Mouse (Mus musculus): Measurements from ENCODE around the gene Klkb1. TPM values are rescaled to one million over a fixed set of nuclear protein-coding genes. Genes with fewer than 3 reads are reported as not detected.
A peak's percentile ranks its signal among the peaks of the same experiment; 100 is the strongest.

Klkb1 gene
- total and polyA plus RNA-seq, 3 experiments = 0.04 TPM; not detected in 2

- peak; percentile 12 for DNase-seq (ENCODE audit: extremely low read depth)
- Histone ChIP-seq H3K4me3 (replicated peaks in 1 of 3; ENCODE audit: low read depth in 2 of 3, low read length in 2 of 3, poor library complexity in 1 of 3) (no peak overlapping the region), H3K4me1 (ENCODE audit: control insufficient read depth in 1 of 2, insufficient read depth in 2 of 2) (no peaks in the 10 kb centered on the region), H3K9ac (ENCODE audit: insufficient read depth, low read depth) (no peak overlapping the region), H3K27ac (ENCODE audit: insufficient read depth, low read depth) (no peak overlapping the region), H3K9me3 (replicated peaks; ENCODE audit: low read length) (peaks cover 48% of the 10 kb centered on the region), H3K79me2 (replicated peaks; ENCODE audit: control insufficient read depth, extremely low read depth, insufficient read depth, poor library complexity, severe bottlenecking) (no peaks in the 10 kb centered on the region), H3K4me2 (ENCODE audit: insufficient read depth, low read depth, poor library complexity, severe bottlenecking) (no peak overlapping the region), H3K27me3 (replicated peaks) (no peaks in the 10 kb centered on the region), H3K36me3 (replicated peaks in 1 of 2; ENCODE audit: control insufficient read depth in 1 of 2, insufficient read depth in 1 of 2, low read length in 1 of 2) (no peaks in the 10 kb centered on the region)
- dilution Hi-C loops (cut with MboI; ENCODE audit: extremely low pct_ligation_motif_present, extremely low pct_unique_long_range_greater_than_20kb, low sequenced_read_pairs) = no loop called here
- in situ Hi-C loops (cut with MboI; ENCODE audit: low pct_ligation_motif_present, low pct_unique_long_range_greater_than_20kb, low sequenced_read_pairs) = no loop called here
- TF ChIP-seq USF2 (conservative IDR thresholded peaks at IDR 0.05; ENCODE audit: low read depth, low read length) (no peak), POLR2A (IDR thresholded peaks at IDR 0.05; ENCODE audit: low read depth, low read length) (no peak), POLR2AphosphoS2 (IDR thresholded peaks at IDR 0.05; ENCODE audit: low read depth, low read length) (no peak), ZC3H11A (IDR thresholded peaks at IDR 0.05; ENCODE audit: low read depth, low read length) (no peak), MXI1 (IDR thresholded peaks at IDR 0.05; ENCODE audit: low read depth, low read length) (no peak), RAD21 (IDR thresholded peaks at IDR 0.05; ENCODE audit: low read depth, low read length) (peak; percentile 40), CTCF (conservative IDR thresholded peaks at IDR 0.05 in 1 of 2, IDR thresholded peaks at IDR 0.05 in 1 of 2; ENCODE audit: low read depth in 2 of 2, low read length in 2 of 2) (peak in 1 of 2 experiments; percentile 40; a peak in 1 of 4 replicates)
Observed at GRCm38 (mm10) chr8:45238282-45238681, 56.4 kb downstream of the Klkb1 start.

- Histone ChIP-seq H3K4me3 (replicated peaks in 1 of 3; ENCODE audit: low read depth in 2 of 3, low read length in 2 of 3, poor library complexity in 1 of 3) (no peak overlapping the region), H3K79me2 (replicated peaks; ENCODE audit: control insufficient read depth, extremely low read depth, insufficient read depth, poor library complexity, severe bottlenecking) (no peaks in the 10 kb centered on the region), H3K36me3 (replicated peaks in 1 of 2; ENCODE audit: control insufficient read depth in 1 of 2, insufficient read depth in 1 of 2, low read length in 1 of 2) (no peaks in the 10 kb centered on the region), H3K27me3 (replicated peaks) (no peaks in the 10 kb centered on the region), H3K27ac (ENCODE audit: insufficient read depth, low read depth) (no peak overlapping the region), H3K4me1 (ENCODE audit: control insufficient read depth in 1 of 2, insufficient read depth in 2 of 2) (no peaks in the 10 kb centered on the region), H3K9me3 (replicated peaks; ENCODE audit: low read length) (peaks cover 45% of the 10 kb centered on the region), H3K9ac (ENCODE audit: insufficient read depth, low read depth) (no peak overlapping the region), H3K4me2 (ENCODE audit: insufficient read depth, low read depth, poor library complexity, severe bottlenecking) (no peak overlapping the region)
- peak; percentile 21 for DNase-seq (ENCODE audit: extremely low read depth)
- in situ Hi-C loops (cut with MboI; ENCODE audit: low pct_ligation_motif_present, low pct_unique_long_range_greater_than_20kb, low sequenced_read_pairs) (no loop called here), dilution Hi-C loops (cut with MboI; ENCODE audit: extremely low pct_ligation_motif_present, extremely low pct_unique_long_range_greater_than_20kb, low sequenced_read_pairs) (no loop called here)
- TF ChIP-seq POLR2A (IDR thresholded peaks at IDR 0.05; ENCODE audit: low read depth, low read length) (no peak), CTCF (conservative IDR thresholded peaks at IDR 0.05 in 1 of 2, IDR thresholded peaks at IDR 0.05 in 1 of 2; ENCODE audit: low read depth in 2 of 2, low read length in 2 of 2) (peak in 1 of 2 experiments; percentile 36; a peak in 2 of 4 replicates), RAD21 (IDR thresholded peaks at IDR 0.05; ENCODE audit: low read depth, low read length) (peak; percentile 28)
Observed at GRCm38 (mm10) chr8:45236164-45236912, 58.3 kb downstream of the Klkb1 start.

GRCm38 (mm10) chr8:45235228-45235627 is 59.4 kb downstream of the Klkb1 start:
- no peak overlapping the region for H3K4me2 ChIP-seq (ENCODE audit: insufficient read depth, low read depth, poor library complexity, severe bottlenecking)
- TF ChIP-seq ZC3H11A (IDR thresholded peaks at IDR 0.05; ENCODE audit: low read depth, low read length) (no peak), ZNF384 (IDR thresholded peaks at IDR 0.05; ENCODE audit: low read depth, low read length) (no peak), RCOR1 (conservative IDR thresholded peaks at IDR 0.05; ENCODE audit: low read depth, low read length) (no peak), HCFC1 (IDR thresholded peaks at IDR 0.05; ENCODE audit: low read depth, low read length) (no peak), E2F4 (IDR thresholded peaks at IDR 0.05; ENCODE audit: insufficient replicate concordance, low read depth, low read length) (no peak), RAD21 (IDR thresholded peaks at IDR 0.05; ENCODE audit: low read depth, low read length) (no peak), ETS1 (conservative IDR thresholded peaks at IDR 0.05; ENCODE audit: low read depth, low read length) (no peak), BHLHE40 (IDR thresholded peaks at IDR 0.05; ENCODE audit: low read depth, low read length) (no peak), JUND (conservative IDR thresholded peaks at IDR 0.05; ENCODE audit: low read depth, low read length) (no peak)

More at GRCm38 (mm10) chr8:45235228-45235627, 59.4 kb downstream of the Klkb1 start:
- Histone ChIP-seq H3K27me3 (replicated peaks) (no peaks in the 10 kb centered on the region), H3K9me3 (replicated peaks; ENCODE audit: low read length) (peaks cover 43% of the 10 kb centered on the region), H3K9ac (ENCODE audit: insufficient read depth, low read depth) (no peak overlapping the region), H3K4me1 (ENCODE audit: control insufficient read depth in 1 of 2, insufficient read depth in 2 of 2) (no peaks in the 10 kb centered on the region), H3K4me3 (replicated peaks in 1 of 3; ENCODE audit: low read depth in 2 of 3, low read length in 2 of 3, poor library complexity in 1 of 3) (no peak overlapping the region), H3K36me3 (replicated peaks in 1 of 2; ENCODE audit: control insufficient read depth in 1 of 2, insufficient read depth in 1 of 2, low read length in 1 of 2) (no peaks in the 10 kb centered on the region), H3K27ac (ENCODE audit: insufficient read depth, low read depth) (no peak overlapping the region), H3K79me2 (replicated peaks; ENCODE audit: control insufficient read depth, extremely low read depth, insufficient read depth, poor library complexity, severe bottlenecking) (no peaks in the 10 kb centered on the region)
- dilution Hi-C loops (cut with MboI; ENCODE audit: extremely low pct_ligation_motif_present, extremely low pct_unique_long_range_greater_than_20kb, low sequenced_read_pairs) (no loop called here), in situ Hi-C loops (cut with MboI; ENCODE audit: low pct_ligation_motif_present, low pct_unique_long_range_greater_than_20kb, low sequenced_read_pairs) (no loop called here)
- no peak for DNase-seq (ENCODE audit: extremely low read depth)
